Mouse (Mus musculus) pancreas, adult 10 weeks (tissue): ENCODE results near the gene Eif4enif1. TPM values are rescaled to one million over a fixed set of nuclear protein-coding genes. Genes with fewer than 3 reads are reported as not detected.

Experiments used
- polyA plus RNA-seq: library from polyadenylated mRNA; stranded (reverse); fragments of 350-450 nt; fragmentation: Illumina TruSeq; extraction: RNeasy Lipid Tissue Mini Kit (QIAGEN cat#74804); gene quantifications from one replicate; pipeline ENCODE4 v1.2.3, GENCODE M21; 2015; ENCODE audit warnings: low read depth, low replicate concordance; ENCODE audit not compliant: insufficient read depth

Eif4enif1 gene
- polyA plus RNA-seq: 9.3 TPM

GRCm38 (mm10) chr11:3202231-3202701 is at the start of gene Eif4enif1:
Gene Eif4enif1 (plus strand): TSS chr11:3202392.

GRCm38 (mm10) chr11:3193363-3193762 is 8.8 kb upstream of the Eif4enif1 start, which contains the start of gene Sfi1:
Gene Sfi1 (minus strand): TSS chr11:3193463.

GRCm38 (mm10) chr11:3266079-3266685 is 64.0 kb downstream of the Eif4enif1 start, which contains the start of gene Drg1:
Gene Drg1 (minus strand): TSS chr11:3266415.

GRCm38 (mm10) chr11:3288521-3289301 is 86.5 kb downstream of the Eif4enif1 start, which contains the start of gene Patz1:
Gene Patz1 (plus strand): TSS chr11:3288874.

Other genes starting within 250 kb of the Eif4enif1 start
- 8.4 TPM for gene Sfi1, start 8.9 kb upstream of the Eif4enif1 start, polyA plus RNA-seq
- 22.0 TPM for gene Drg1, start 64.0 kb downstream of the Eif4enif1 start, polyA plus RNA-seq
- 5.4 TPM for gene Patz1, start 86.5 kb downstream of the Eif4enif1 start, polyA plus RNA-seq
- gene Pik3ip1, start 128.0 kb downstream of the Eif4enif1 start, polyA plus RNA-seq: 4.2 TPM
- gene Limk2, start 206.8 kb downstream of the Eif4enif1 start, polyA plus RNA-seq: 20.8 TPM
- 8.9 TPM for gene Rnf185, start 250.0 kb downstream of the Eif4enif1 start, polyA plus RNA-seq